Mouse (Mus musculus): ENCODE data around the gene Tnfrsf1a.
A peak's percentile ranks its signal among the peaks of the same experiment; 100 is the strongest.

Gene Tnfrsf1a

DNA sequence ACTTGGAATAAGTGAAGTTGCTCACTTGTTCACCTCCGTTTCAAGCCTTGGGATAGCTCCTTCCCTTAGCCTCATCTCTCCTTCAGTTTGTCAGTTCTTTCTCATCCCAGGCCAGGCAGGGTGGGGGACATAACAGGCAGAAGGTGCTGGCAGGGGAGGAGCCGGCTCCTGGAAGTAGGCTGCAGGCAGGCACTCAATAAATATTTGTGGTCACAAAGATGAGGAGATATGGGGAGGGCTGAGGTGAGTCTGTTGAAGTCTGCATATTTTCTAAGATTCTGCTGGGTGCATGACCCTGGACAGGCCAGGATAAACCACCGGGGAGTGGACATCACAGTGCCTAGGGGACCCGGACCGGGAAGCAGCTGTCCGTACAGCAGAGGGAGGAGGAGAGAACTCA is 25.6 kb upstream of the Tnfrsf1a start:
- no peak for DNase-seq (ENCODE audit: low spot score)

DNA sequence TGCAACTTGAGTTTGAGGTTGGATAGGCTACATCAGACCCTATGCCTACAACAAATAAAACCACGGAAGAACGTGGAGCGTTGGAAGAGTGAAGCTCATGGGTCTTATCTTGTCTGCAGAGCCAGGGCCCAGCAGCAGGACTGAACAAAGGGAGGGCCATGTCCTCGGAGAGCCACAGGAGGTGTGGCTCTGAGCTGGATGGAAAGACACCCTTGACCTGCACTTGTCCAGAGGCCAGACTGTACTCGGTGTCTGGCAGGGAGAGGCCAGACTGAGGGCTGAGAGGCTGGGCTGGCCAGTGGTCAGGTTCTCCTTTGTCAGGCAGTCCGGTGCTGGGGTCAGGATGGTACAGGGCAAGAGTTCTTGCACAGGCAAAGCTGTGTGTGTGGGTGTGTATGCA is 23.8 kb upstream of the Tnfrsf1a start:
- DNase-seq (ENCODE audit: low spot score), result no peak

DNA sequence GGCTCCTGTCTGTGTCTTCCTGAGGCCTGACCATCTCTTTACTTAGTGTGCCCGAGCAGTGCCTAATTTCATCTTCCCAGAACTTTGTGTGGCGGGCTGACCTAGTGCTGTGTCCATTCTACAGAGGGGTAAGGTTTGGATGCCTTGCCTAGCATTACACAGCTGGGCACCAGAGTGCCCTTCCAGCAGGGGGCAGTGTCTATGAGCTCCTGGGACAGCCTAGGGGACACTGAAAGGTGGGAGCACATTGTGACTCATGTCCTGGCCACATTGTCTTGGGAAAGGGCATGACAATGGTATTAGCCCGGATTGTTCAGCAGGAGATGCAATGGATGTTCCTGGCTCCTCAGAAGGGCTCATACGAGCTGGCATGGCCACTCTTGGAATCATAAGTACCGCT is 20.9 kb upstream of the Tnfrsf1a start:
- DNase-seq (ENCODE audit: low spot score), result no peak

DNA sequence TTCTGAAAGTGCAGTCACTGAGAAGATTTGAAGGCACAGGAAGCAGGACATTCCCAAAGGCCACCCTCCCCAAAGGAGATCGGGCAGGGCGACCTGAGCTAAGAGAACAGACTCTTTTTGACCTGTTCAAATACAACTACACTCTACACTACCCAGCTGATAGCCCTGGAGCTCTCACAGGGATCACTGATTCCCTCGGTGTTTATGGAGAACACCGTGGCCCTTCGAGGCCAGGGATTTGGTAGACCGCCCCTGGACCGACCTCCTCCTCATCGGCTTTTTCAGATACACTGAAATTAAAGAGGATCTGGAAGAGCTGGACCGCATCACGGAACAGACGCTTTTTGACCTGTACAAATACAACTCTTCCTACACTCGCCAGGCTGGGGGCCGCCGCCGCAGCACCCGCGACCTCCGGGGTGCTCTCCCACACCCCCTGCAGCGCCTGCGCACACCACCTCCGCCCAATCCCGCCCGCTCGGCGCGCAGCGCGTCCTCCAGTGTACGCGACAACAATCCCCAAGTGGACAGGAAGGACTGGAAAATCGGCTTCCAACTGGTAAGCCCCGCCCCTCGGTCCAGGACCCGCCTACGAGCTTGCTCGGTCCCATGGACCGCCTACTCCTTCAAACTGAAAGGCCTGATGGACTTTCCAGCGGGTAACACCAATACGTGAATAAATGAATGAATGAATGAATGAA is 18.4 kb upstream of the Tnfrsf1a start:
- peak; percentile 92 for DNase-seq (ENCODE audit: low spot score)

DNA sequence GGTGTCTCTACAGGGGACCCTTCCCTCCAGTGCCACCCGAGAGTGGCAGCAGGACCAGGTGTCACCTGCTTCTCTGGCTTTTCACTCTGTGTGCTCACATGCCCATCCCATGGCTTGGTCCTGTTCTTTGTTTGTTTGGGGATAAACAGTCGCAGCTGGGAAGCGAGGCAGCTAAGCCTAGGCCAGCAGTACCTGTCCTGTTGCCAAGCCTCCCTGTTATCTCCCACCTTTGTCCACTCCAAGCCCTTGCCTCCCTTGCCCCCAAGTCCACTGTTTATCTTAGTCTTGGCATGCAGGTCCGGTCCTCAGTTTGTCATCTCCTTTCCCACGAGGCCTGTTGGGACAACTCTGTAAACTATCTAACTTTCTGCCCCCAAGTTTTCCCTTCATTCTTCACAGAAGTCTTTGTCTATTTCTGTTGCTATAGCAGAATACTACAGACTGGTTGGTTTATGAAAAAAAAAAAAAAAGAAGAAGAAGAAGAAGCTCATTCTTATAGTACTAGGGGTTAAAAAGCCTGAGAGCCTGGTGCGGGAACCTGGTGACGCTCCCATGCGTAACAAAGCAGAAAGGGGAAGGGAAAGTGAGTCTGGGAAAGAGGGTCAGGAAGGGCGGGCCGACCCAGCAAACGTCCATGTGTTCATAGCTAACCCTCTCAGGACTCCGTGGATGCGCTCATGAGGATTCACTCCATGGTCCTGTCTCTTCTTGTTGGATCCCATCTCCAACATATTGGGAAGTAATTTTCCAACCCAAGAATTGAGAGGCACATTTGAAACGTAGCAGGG is 15.9 kb upstream of the Tnfrsf1a start:
- DNase-seq (ENCODE audit: low spot score), result no peak

DNA sequence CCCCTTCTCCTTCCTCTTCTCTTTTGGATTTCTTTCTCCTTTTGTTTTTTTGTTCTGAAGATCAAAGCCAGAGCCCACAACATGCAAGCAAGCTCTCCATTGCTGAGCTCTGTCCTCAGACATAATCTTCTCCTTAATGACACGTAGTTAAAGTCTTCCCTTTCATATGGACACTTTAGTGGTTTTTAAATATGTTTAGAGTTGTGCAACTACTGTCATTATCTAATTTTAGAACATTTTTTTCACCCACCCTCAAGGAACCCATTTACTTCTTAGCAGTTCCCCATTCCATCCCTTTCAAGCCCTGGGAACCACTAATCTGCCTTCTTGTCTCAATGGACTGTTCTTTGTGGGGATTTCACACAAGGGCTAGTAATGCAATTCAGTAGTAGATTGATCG is 14.8 kb upstream of the Tnfrsf1a start:
- DNase-seq (ENCODE audit: low spot score), result no peak

DNA sequence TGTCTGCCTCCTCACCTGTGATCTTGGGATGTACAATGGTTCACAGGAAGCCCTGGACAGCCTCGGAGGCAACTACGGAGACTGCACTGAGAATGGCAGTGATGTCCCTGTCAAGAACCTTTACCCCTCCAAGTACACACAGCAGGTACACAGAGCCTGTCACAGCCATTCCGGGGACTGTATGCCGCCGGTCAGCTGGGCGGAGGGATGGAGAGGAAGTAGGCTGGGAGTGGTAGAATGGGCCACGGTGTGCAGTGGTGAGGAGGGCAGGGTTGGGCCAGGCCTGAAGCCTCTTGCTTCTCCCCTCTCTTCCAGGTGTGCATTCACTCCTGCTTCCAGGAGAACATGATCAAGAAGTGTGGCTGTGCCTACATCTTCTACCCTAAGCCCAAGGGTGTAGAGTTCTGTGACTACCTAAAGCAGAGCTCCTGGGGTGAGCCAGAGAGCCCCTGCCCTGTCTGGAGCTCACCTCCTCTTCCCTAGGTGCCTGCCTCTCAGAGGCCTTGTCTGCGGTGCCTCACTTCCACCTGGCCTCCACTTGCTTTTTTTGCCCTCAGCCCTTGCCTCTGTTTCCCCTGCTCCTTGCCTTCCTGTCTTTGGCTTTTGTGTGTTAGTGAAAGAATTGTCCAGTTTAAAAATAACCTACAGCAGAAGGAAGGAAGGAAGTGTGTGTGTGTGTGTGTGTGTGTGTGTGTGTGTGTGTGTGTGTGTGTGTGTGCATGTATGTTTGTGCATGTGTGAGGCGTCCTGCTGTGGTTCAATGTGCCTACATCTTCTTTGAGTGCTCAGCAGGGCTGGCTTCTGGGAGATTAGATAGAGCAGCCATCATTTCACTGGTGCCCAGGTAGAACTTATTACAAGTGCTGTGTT is 10.1 kb upstream of the Tnfrsf1a start:
- no peak for DNase-seq (ENCODE audit: low spot score)

DNA sequence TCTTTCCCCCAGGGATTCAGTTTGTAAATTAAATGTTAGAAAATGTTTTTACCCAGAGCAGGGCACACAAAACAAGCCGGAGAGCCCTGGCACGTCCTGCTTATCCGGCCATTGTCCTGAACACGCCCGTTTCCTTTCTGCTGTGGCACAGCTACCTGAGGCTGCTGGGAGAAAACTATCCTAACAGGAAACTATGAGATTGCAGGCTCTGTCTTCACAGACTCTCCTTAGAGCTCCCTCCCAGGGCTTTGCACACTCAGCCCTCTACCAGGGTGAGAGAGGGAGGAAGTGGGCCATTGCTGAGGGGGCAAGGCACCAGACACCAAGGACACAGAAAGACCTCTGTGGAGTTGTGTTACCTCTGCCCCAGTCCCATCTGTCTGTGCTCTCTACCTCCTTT is 8.9 kb upstream of the Tnfrsf1a start:
- no peak for DNase-seq (ENCODE audit: low spot score)

DNA sequence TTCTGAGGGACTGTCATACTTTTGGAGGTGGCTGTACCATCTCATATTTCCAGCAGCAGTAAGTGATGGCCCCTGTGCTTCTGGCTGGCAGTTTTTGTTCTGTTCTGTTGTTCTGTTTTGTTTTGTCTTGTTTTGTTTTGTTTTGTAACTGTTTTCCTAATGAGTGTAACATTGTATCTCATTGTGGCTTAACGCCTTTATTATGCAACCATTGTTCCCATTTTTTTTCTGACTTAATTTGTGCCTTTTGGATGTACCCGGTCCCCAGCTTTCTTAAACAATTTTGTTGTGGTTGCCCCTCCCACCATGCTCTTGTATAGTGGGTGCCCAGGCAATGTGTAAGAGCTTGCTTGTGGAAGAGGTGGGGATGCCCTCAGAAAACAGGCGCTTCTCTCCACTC is 7.0 kb upstream of the Tnfrsf1a start:
- no peak for DNase-seq (ENCODE audit: low spot score)

DNA sequence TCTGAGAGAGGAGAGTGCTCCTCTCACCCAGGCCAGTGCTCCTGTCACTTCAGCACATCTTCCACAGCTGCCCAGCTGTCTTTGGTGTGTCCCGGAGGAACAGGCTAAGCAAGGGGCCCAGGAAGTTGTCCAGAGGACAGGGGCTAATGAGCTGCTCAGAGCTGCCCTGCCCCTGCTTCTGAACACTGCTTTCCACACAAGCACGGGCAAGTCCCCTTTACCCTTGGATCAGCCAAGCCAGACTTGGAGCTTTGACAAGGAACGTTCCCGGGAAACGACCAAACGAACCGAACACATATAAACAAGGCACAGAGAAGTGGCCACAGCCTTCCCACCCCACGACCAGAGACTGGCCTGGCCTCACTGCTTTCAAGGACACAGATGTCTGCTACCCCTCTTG is 5.1 kb upstream of the Tnfrsf1a start:
- DNase-seq (ENCODE audit: low spot score), result no peak

DNA sequence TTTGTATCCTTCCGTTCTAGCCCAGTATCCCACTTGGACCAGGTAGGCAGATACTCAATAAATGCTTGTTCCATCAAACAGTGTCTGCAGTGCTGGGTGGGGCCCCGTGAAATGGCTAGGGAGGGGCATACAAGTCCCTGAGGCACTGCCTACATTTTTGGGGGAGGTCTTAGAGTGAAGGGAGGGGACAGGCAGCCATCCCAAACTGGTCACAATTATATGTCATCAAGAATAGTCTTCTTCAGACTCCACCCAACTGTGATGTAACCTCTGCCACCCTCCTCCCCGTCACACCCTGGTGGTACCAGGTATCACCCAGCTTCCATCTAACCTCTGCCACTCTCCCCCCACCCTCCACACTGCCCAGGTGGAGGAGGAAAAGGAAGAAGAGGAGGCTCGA is 4.3 kb upstream of the Tnfrsf1a start:
- DNase-seq (ENCODE audit: low spot score), result no peak

DNA sequence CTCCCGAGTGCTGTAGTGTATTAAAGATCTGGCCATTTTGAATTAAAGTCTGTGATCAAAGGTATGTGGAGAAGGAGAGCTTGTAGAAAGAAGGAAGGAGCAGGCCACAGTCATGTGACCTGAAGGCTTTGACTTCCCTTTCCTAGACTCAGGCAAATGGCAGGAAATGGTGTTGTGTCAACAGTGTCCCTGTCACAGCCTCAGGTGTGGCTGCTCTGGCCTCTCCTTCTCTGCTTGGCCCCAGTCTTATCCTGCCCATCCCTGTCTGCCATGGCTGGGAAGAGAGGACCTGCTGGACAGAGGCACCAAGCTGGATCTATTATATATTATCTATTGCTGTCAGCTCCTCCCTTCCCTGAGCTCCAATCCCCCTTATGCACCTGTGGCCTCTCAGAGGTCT is 3.5 kb upstream of the Tnfrsf1a start:
- no peak for DNase-seq (ENCODE audit: low spot score)

DNA sequence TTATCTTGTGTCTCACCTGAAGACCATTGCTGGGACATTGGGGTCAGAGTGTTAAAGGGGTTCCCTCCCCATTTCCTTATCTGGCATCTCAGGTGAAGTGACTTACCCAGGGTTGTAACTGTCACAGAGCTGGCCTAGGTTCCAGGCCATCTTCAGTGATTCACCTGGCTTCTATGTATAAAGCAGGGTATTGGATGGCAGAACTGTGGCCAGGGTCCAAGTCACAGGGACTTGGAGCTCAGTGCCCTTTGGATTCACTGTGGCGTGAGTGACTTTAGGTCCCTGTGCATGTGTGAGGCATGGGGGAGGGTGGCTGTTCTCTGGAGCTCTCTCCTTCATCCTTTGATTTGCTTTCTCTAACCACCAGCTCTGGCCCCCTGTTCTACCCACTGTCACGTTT is 3.1 kb upstream of the Tnfrsf1a start:
- DNase-seq (ENCODE audit: low spot score), result no peak

DNA sequence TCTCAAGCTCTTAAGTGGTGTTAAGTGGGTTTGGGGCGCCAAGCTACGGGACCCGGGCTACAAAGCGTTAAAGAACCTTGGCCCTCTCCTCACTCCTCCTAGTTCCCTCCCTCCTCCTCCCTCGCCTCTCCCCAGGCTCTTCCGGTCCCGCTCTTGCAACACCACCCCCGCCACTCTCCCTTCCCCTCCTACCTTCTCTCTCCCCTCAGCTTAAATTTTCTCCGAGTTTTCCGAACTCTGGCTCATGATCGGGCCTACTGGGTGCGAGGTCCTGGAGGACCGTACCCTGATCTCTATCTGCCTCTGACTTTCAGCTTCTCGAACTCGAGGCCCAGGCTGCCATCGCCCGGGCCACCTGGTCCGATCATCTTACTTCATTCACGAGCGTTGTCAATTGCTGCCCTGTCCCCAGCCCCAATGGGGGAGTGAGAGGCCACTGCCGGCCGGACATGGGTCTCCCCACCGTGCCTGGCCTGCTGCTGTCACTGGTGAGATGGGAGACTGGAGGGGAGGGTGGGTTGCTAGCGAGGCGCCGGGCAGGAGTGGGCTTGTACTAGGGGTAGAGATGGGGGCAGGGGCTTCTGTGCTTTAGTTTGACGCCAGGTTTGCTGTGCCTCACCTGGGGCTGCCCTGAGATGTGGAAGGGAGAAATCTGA is 541 bp downstream of the Tnfrsf1a start:
- DNase-seq (ENCODE audit: low spot score), result peak; percentile 60

DNA sequence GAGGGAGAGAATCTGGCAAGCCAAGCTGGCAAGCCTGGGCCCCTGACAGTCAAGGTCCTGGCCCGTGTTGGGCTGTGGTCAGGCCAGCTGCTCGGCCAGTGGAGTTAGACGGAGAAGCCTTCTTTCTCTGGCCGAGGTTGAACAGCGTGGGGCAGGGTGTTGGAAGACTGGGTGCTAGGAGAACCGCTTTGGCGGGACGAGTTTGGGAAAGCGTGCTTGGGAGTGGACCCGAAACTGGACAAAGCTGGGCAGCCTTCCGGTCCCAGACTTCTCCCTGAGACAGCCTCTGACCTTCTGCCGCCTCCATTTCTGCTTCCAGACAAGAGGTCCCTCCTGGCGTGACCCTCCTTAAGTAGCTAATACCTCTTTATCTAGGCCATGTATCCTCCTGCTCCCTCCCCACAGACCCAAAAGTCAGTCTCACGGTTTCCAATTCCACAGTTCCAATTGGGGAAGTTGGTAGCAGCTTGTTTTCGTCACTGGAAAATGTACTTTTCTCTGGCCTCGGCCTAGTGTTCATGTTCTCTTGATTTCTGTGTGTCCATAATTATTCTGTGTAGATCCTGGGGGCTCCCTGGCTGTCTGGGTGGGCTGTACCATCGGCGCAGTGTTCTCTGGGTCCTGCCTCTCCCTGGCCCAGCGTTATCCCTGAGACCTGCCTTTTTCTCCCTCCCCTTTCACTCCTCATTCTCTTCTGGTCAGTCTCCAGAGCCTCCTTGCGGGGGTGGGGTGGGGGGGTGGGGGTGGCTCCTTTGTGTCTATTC is 1.3 kb downstream of the Tnfrsf1a start:
- no peak for DNase-seq (ENCODE audit: low spot score)

DNA sequence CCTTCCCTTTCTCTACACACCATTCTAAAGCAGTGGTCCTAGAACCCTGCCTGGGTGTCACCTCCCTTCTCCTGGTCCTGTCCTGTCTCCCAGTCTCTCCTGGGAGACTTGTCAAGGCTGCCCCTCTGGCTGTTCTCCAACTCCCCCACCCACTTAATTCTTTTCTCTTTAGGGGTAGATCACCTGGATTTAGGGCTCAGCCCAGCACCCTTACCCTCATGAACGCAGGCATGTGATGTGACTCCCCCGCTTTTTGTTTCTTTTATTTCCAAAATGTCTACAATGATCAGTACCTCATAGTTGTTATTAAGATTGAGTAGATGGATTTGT is 1.8 kb downstream of the Tnfrsf1a start:
- no peak for DNase-seq (ENCODE audit: low spot score)

DNA sequence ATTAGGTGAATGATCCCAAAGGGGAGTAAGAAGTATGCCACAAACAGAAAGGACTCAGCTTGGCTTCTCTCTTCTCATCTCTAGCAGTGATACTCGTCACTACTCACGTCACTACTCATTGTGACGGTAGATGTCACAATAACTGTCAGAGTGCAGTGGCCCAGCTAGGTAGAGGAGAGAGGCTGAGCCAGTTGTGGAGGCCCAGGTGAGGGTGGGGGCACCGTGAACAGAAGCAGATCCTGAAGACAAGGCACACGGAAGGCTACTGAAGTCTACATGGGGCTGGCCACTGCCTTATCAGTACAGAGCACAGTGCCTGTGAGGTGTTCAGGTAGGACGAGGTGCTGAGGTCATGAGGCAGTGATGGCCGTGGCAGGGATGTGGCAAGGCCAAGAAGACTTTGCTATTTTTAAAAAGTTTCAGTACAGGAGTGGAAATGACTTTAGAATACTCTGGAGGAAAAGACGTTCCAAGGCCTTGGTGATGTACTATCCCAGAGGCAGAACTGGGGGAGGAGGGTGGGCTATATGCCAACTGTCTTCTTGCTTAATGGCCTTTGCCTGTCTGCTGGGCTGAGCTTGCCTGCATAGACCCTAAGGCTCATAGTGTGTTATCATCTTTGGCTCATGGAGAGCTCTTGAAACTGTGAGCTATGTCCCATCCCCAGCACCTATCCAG is 2.3 kb downstream of the Tnfrsf1a start:
- no peak for DNase-seq (ENCODE audit: low spot score)

DNA sequence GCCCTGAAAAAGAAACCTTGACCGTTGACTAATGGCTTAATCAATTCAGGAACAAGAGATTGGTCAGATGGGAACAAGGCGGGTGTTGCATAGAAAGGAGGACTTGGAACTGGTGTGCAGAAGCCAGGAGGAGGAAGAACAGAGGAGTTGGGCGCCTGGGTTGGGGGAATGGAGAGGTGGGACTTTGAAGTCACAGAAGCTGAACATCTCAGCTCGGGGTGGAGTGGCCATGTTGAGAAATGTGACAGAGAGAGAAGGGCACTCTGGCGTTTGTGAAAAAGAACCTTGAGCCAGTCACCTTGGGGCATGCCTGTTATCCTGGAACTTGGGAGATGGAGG is 2.9 kb downstream of the Tnfrsf1a start:
- no peak for DNase-seq (ENCODE audit: low spot score)

DNA sequence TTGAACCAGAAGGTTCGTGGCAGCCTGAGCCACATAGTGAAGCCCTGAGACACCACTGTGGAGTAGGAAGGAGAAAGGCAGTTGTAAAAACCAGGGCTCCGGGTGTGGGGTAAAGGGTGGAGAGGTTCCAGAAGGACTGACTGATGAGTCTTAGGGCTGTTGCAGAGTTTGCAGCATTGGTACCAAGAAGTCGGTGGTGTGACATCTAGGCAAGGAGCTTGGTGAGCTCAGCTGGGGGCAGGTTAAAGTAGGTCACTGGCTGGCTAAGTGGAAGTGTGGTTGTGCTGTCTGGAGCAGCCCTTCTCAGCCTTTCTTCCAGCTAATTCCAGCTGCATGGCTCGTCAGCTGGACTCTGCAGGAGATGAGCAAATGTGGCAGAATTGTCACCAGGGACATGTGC is 3.6 kb downstream of the Tnfrsf1a start:
- no peak for DNase-seq (ENCODE audit: low spot score)

DNA sequence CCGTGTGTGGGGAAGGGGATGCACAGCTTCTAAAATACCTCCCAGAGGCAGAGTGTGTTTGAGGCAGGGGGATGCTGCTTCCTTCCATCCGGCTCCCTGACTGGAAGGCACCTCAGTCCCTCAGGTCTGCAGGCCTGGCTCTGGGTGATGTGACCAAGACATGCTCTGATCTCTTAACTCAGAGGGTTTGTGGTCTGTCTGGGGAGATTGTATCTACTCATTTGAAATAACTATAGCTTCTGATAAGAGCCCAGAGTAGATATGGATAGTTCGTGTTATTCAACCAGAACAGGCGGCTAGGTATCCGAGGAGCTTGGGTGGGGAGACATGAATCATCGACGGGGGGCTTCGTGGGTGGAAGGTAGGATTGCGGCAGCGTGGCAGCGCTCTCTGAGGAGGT is 4.1 kb downstream of the Tnfrsf1a start:
- DNase-seq (ENCODE audit: low spot score), result no peak

DNA sequence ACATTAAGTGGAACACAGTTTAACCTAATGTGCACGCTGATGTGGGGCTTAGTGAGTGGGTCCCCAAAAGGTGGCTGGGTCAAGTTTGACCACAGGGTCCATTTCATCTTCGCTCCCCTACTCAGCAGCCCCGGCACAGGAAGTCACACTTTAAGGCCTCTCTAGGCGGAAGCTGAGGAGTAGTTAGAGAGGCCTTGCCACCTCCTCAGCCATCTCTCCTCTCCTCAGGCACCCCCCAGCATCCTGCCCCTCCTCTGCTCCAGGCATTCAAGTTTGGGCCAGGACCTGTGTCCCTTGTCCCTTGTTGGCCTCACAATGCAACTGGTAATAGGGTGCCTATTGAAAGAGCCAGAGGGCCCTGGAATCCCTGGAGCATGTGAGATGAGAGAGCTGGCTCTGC is 4.5 kb downstream of the Tnfrsf1a start:
- DNase-seq (ENCODE audit: low spot score), result no peak
